Mouse (Mus musculus) NIH3T3 (cell line): ENCODE measurements around the gene Gm11146.

ENCODE experiments used
- DNase-seq: peaks from one replicate; pipeline ENCODE4 v3.0.0-alpha.2; 2012; ENCODE audit warnings: low read depth

Gene Gm11146

GRCm38 (mm10) chr16:77601994-77602393, at the start of gene Gm11146:
TSS of gene Gm11146 (minus strand) at chr16:77602094.
- DNase-seq = no peak

DNA sequence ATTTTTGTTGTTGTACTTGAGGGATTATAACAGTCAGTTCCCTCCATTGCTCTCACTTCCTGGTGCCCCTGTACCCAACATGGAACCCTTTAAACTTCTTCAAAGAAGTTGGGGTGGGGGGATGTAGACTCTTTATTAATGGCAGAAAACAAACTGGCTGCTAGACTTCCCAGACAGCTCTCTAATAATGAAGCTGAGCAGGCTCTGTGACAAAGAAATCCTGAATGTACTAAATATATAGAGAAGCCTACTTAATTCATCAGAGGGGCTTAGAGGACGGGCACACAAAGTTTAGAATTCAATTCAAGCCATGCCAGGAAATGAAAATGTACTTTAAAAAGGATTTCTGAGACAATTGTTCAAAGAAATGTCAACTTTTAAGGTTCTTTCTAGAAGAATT, 48.7 kb upstream of the Gm11146 start:
- no peak for DNase-seq

- no peak for DNase-seq
Observed at GRCm38 (mm10) chr16:77649006-77649405, 47.1 kb upstream of the Gm11146 start.

GRCm38 (mm10) chr16:77648181-77648580, 46.3 kb upstream of the Gm11146 start:
- DNase-seq = no peak

DNA sequence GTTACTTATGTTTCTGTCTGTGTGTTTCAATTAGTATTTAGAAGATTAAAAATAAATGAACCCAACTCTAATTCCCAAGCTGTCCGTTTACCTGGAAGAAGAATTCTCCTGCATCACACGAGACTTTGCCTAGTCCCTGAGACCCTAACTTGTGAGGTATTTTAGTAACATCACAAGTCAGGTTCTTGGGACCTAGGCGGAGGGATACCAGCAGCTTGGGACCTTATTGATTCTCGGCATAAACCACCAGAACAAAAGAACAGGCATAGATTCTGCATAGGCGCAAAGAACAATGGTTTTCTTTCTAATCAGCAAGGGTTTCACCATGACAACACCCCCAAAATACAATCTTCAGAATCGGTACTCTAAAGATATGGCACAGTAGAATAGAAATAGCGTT, 44.3 kb upstream of the Gm11146 start:
- no peak for DNase-seq

DNA sequence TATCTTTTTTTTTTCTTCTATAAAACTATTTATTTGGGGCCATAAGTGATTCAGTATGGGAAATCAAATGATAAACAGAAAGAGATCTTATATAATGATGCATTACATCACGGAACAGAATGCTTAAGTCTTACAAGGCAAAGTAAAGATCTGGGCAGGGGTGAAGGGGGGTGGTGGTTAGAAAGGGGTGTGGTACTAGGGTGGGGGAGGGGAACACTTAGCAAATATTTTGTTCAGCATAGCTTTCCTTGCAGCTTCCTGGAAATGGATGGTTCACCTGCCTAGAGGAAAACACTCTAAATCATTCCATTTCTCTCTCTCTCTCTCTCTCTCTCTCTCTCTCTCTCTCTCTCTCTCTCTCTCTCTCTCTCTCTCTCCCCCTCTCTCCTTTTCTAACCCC, 43.1 kb upstream of the Gm11146 start:
- peak; percentile 43 for DNase-seq

DNA sequence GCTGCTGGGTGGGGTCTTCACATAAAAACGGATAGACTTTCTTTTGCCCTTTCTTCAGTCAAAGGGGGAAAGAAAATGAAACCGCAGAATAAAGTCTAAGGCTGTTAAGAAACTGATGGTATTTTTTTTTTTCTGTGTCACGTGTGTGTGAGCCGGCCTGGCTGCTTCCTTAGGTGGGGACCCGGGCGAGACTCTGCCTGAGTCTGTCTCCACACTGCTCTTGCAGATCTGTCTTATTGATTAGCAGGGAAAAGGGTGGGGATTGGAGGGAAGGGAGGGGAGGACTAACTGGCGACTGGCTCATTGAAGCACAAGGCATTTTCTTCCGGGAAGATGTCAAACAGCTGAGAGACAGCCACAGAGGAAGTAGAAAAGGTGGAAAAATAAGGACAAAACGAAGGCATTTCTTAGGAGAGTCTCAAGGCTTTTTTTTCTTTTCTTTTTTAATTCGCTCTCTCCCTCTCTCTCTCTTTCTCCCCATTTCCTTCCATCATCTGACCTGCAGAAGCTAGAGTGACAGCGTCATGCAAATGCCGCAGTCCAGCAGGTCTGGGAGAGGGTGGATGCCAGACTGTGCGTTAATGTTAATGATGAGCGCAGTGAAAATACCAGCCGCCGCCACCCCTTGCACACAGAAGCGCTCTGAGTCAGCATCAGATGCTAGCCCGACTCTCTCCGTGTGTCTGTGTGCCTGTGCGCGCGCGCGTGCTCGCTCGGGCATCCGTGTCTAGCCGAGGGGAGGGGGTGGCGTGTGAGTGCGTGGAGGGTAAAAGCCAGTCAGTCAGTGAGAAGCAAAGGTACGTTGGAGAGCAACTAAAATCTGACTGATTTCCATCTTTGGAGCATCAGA, 42.2 kb upstream of the Gm11146 start:
- peak; percentile 83 for DNase-seq

DNA sequence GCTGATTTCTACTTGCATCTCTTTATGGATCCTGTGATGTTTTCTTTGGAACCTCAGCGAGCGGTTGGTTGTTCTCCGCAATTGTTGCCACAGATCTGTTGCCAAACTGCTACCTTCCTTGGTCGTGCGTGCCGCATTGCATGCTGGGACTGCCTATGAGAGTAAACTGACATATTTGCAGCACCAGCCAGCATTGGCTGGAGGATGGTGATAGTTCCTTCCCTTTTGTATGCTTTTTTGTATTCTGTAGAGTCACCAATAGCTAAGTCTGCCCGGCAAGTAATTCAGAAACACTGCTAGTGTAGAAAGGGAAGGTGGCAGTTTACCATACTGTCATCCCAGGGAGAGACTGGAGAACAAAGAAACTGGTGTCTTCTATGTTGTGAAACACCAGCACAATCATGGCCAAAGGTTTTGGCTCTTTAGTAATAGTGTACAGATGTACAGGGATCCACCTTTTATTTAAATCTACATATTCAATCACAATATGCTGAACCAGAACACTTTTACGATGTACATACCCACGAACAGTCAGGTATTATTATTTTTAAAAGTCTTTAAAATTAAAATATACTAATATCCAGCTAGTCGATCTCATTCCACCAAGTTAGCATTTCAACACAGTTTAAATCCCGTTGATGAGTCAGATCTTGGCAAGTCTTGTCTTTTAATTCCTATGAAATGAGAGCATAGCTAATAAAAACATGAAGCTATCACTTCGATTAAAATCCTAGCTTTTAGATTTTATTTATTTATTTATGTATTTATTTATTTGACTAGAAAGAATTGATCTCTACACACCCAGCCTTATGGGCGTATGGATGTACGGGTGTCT, 41.4 kb upstream of the Gm11146 start:
- peak; percentile 85 for DNase-seq

- peak; percentile 64 for DNase-seq
Observed at GRCm38 (mm10) chr16:77636497-77636896, 34.6 kb upstream of the Gm11146 start.

DNA sequence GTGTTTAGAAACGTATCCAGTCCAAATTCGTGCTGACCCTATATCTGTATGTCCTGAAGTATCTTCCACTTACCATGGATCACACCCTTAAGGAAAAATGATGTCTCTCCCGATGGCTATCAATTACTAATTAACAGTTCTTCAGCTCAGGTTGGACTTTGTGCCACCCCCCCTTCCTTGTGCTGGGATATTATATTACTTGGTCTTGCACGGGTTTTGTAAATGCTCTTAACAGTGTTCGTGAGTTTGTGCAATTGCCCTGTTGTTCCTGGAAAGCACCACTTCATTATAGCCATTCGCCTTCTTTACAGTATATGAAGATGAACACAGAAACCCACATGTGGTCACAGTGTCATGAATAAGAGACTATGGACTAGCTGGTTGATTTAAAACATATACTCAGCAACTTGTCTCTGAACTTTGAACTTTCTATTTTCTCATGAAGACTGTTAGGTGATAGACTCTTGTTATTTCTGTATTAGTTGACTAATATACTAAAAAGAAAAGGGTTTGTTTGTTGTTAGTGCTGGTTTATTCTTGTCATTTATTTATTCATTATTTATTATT, 30.5 kb upstream of the Gm11146 start:
- no peak for DNase-seq

GRCm38 (mm10) chr16:77622681-77623080, 20.8 kb upstream of the Gm11146 start:
- no peak for DNase-seq

- peak; percentile 20 for DNase-seq
Observed at GRCm38 (mm10) chr16:77602581-77602980, 687 bp upstream of the Gm11146 start.

GRCm38 (mm10) chr16:77598787-77599186, 3.1 kb downstream of the Gm11146 start:
- no peak for DNase-seq

DNA sequence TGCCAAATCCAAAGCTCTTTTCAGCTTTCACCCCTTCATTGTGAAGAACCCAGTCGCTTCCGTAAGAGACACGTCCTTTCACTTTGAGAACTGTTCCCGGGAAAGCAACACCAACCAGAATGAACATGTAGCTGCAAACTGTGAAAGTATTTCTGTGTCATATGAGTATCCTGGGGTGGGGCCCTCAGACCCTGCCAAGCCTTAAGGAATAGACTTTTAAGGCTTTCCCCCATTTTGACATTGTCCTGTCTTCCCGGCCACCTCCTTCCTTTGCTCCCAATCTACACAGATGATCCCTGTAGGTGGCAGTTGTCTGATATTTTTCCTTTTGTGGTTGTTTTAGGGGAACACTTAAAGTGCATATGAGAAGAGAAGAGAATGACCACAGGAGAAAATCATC, 5.3 kb downstream of the Gm11146 start:
- DNase-seq = no peak

DNA sequence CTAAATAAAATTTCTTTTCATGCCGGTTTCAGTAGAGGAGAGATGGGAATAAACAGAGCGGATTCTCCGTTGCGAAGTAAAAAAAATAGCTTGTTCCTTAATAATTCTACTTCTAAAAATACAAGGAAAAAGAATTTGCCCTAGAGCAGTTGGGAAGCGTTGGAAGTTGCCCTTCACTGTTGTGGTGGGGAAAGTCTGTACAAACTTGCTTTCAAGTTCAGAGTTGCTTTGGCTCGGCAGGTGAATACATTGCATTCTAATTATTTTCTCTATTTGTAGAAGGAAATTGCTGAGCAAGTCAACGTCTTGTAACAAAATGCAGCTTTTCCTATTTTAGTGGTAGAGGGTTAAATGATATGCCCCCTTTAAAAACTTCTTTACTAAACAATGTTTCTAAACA, 6.2 kb downstream of the Gm11146 start:
- DNase-seq = no peak

- no peak for DNase-seq
Observed at GRCm38 (mm10) chr16:77594553-77594952, 7.3 kb downstream of the Gm11146 start.

- DNase-seq = peak; percentile 6
Observed at GRCm38 (mm10) chr16:77593828-77594421, 8.0 kb downstream of the Gm11146 start.

GRCm38 (mm10) chr16:77592986-77593385, 8.9 kb downstream of the Gm11146 start:
- peak; percentile 9 for DNase-seq

GRCm38 (mm10) chr16:77573036-77573435, 28.9 kb downstream of the Gm11146 start:
- no peak for DNase-seq

DNA sequence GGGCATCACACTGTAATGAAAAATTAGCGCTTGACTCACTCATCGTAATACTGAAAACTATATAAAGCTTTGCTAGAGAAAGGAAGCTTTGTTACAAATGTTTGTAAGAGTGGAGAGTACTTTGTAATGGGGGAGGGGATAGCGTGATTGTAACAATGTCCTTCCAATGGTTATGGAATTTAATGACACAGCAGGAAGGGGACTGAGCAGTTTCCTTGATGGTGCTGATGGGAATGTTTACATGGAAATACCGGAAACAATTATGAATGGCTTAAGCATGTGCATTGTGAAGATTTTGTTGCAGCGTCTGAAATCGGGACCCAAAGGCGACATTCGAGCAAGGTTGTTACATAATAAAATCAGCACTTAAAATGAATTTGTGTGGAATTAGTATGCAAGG, 32.4 kb downstream of the Gm11146 start:
- DNase-seq = no peak

GRCm38 (mm10) chr16:77568384-77568783, 33.5 kb downstream of the Gm11146 start:
- DNase-seq = no peak

- DNase-seq = no peak
Observed at GRCm38 (mm10) chr16:77562852-77563251, 39.0 kb downstream of the Gm11146 start.
